In the genomic region with DNA sequence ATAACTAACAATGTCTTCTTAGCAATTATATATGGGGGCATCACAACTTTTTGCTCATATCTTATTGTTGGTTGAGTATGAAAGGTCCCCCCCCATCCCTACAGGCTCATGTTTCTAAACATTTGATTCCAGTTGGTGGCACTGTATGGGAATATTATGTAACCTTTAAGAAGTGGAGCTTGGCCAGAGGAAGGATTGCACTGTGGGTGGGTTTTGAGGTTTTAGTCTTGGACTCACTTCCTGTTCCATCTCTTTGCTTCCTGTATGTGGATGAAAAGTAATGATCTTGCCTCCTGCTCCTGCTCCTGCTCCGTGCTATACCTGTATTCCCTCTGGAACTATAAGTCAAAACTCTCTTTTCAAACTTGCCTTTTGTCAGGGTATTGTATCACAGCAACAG, we compare ENCODE assay signal across 21 mouse cellular contexts.
"Had no signal": no experiment of that assay in that cellular context is flagged by ENCODE, and none has a peak within 500 bp of the region (broad histone marks: within the 10 kb centered on the region; RNA-seq: fewer than 3 reads in every experiment).

No protein-coding gene starts in this region.

- ATAC-seq: forebrain, embryonic 13.5 days; forebrain, embryonic 14.5 days; forebrain, embryonic 15.5 days; forebrain, embryonic 16.5 days; forebrain, postnatal 0 days had no signal

- DNase-seq: cerebellum, adult 2 months; cerebellum, adult 8-10 months; cerebellum, adult 9-10 months; cerebellum, adult 9-11 months; cerebellum, postnatal 10 days; cerebellum, postnatal 14 days; cerebellum, postnatal 25 days; cerebellum, postnatal 36 days; embryo, embryonic 11 days; forebrain, postnatal 0 days; gastrocnemius, adult 2 months; gastrocnemius, postnatal 10 days; gastrocnemius, postnatal 14 days; gastrocnemius, postnatal 25 days; gastrocnemius, postnatal 36 days; heart, adult 18-20 months; heart, adult 2 months had no signal
